Mouse (Mus musculus) midbrain, embryonic 14.5 days (tissue): ENCODE results near the gene Olfr967. TPM values are rescaled to one million over a fixed set of nuclear protein-coding genes. Genes with fewer than 3 reads are reported as not detected.

Source experiments
- ATAC-seq: fragments of 200-750 bp; cut with Nextera tagmentation; 2 replicates; pipeline ENCODE4 v1.8.0; 2017; ENCODE audit warnings: moderate number of reproducible peaks, moderate library complexity; ENCODE audit not compliant: low FRiP score, low TSS enrichment
- DNase-seq: peaks from one replicate; pipeline ENCODE4 v3.0.0-alpha.2; 2015
- H3K27ac ChIP-seq: fragments of 300-500 bp; sonication (generic); replicated peaks from 2 replicates; pipeline ENCODE4 v1.5.1; 2014; ENCODE audit warnings: mild to moderate bottlenecking, low read depth, low read length, moderate library complexity
- H3K27me3 ChIP-seq: fragments of 300-500 bp; sonication (generic); 2 replicates; pipeline ENCODE4 v1.6.1; 2014; ENCODE audit warnings: low read length, control low read depth, mixed read lengths; ENCODE audit not compliant: control insufficient read depth, insufficient read depth
- H3K36me3 ChIP-seq: fragments of 300-500 bp; sonication (generic); 2 replicates; pipeline ENCODE4 v1.6.1; 2014; ENCODE audit warnings: low read length, control low read depth; ENCODE audit not compliant: control insufficient read depth, insufficient read depth
- H3K4me1 ChIP-seq: fragments of 300-500 bp; sonication (generic); 2 replicates; pipeline ENCODE4 v1.6.1; 2014; ENCODE audit warnings: mild to moderate bottlenecking, antibody characterized with exemption, low read length, control low read depth; ENCODE audit not compliant: control insufficient read depth, insufficient read depth
- H3K4me2 ChIP-seq: fragments of 300-500 bp; sonication (generic); 2 replicates; pipeline ENCODE4 v1.6.1; 2014; ENCODE audit warnings: mild to moderate bottlenecking, low read length, moderate library complexity
- H3K4me3 ChIP-seq: fragments of 300-500 bp; sonication (generic); replicated peaks from 2 replicates; pipeline ENCODE4 v1.5.1; 2014; ENCODE audit warnings: low read depth, low read length
- H3K9ac ChIP-seq: fragments of 300-500 bp; sonication (generic); replicated peaks from 2 replicates; pipeline ENCODE4 v1.6.1; 2014; ENCODE audit warnings: mild to moderate bottlenecking, low read length, moderate library complexity
- H3K9me3 ChIP-seq: fragments of 300-500 bp; sonication (generic); 2 replicates; pipeline ENCODE4 v1.6.1; 2016; ENCODE audit warnings: low read length, control low read depth, mixed read lengths; ENCODE audit not compliant: control insufficient read depth
- WGBS: fragments of 180-500 bp; shearing (Covaris S2); extraction: QIAGEN DNeasy Blood & Tissue Kit; methylation state at CpG from one replicate; pipeline ENCODE4 v1.1.7; 2014; 5-methylcytosine and 5-hydroxymethylcytosine counted together
- polyA plus RNA-seq: library from polyadenylated mRNA; unstranded; fragments of >200 nt; fragmentation: Nextera tagmentation; extraction: Ambion mirVana; gene quantifications from 2 replicates; pipeline ENCODE4 v1.2.1, GENCODE M21; 2014

Gene Olfr967
- polyA plus RNA-seq, 1 experiment from 2014 or later, result not detected

DNA sequence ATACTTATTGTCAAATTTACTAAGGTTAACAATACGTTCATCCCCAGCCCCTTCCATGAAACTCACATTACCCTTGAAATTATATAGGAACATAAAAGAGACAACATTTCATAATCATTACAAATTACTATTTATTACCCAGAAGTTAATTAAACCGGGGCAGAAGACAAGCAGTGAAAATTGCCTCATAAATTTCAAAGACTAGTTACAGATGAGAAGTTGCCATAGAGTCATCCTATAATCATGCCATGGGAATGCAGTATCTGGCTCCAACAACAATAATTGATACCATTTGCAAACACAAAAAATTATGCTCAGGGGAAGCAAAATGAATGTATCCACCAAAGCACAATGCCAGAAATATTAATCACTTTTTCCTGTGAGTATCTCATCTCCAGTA, 44.5 kb downstream of the Olfr967 start, which contains the start of gene Olfr969:
Olfr969 (plus strand) TSS at position 388 of the 400 bp plus-strand sequence.
- Histone ChIP-seq H3K4me1 (no peaks in the 10 kb centered on the region), H3K4me2 (no peak within 1 kb of the TSS), H3K4me3 (no peak within 1 kb of the TSS), H3K36me3 (no peaks in the 10 kb centered on the region), H3K9me3 (no peaks in the 10 kb centered on the region), H3K9ac (no peak within 1 kb of the TSS), H3K27me3 (no peaks in the 10 kb centered on the region), H3K27ac (no peak within 1 kb of the TSS)
- ATAC-seq (no peak), DNase-seq (no peak)
- 71% methylated on average over 2 of the region's 2 CpGs for WGBS

Other genes starting within 250 kb of the Olfr967 start
- not detected in 2 replicates for gene Olfr957, start 230.4 kb upstream of the Olfr967 start, polyA plus RNA-seq
- gene Olfr958, start 192.2 kb upstream of the Olfr967 start, polyA plus RNA-seq, result not detected in 2 replicates
- not detected in 2 replicates for gene Olfr959, start 170.7 kb upstream of the Olfr967 start, polyA plus RNA-seq
- gene AW551984, start 141.8 kb upstream of the Olfr967 start, polyA plus RNA-seq, result 127 and 131 TPM in 2 replicates
- gene Olfr148, start 135.6 kb upstream of the Olfr967 start, polyA plus RNA-seq, result not detected in 2 replicates
- not detected in 2 replicates for gene Olfr960, start 124.9 kb upstream of the Olfr967 start, polyA plus RNA-seq
- gene Olfr961, start 101.2 kb upstream of the Olfr967 start, polyA plus RNA-seq, result not detected in 2 replicates
- not detected in 2 replicates for gene Olfr963, start 79.0 kb upstream of the Olfr967 start, polyA plus RNA-seq
- gene Olfr149, start 39.1 kb upstream of the Olfr967 start, polyA plus RNA-seq, result 0.12 TPM in 1 of 2 replicates, not detected in the other
- not detected in 2 replicates for gene Olfr965, start 34.9 kb upstream of the Olfr967 start, polyA plus RNA-seq
- not detected in 2 replicates for gene Olfr150, start 15.3 kb upstream of the Olfr967 start, polyA plus RNA-seq
- gene Olfr968, start 37.0 kb downstream of the Olfr967 start, polyA plus RNA-seq, result not detected in 2 replicates
- not detected in 2 replicates for gene Olfr969, start 44.7 kb downstream of the Olfr967 start, polyA plus RNA-seq
- gene Olfr970, start 62.6 kb downstream of the Olfr967 start, polyA plus RNA-seq, result not detected in 2 replicates
- not detected in 2 replicates for gene Olfr971, start 90.6 kb downstream of the Olfr967 start, polyA plus RNA-seq
- gene Olfr972, start 120.2 kb downstream of the Olfr967 start, polyA plus RNA-seq, result not detected in 2 replicates
- gene Olfr229, start 161.1 kb downstream of the Olfr967 start, polyA plus RNA-seq, result not detected in 2 replicates
- gene Olfr974, start 191.3 kb downstream of the Olfr967 start, polyA plus RNA-seq, result not detected in 2 replicates
- gene Olfr975, start 205.8 kb downstream of the Olfr967 start, polyA plus RNA-seq, result not detected in 2 replicates
- gene Olfr976, start 214.9 kb downstream of the Olfr967 start, polyA plus RNA-seq, result not detected in 2 replicates
- not detected in 2 replicates for gene Olfr978, start 245.9 kb downstream of the Olfr967 start, polyA plus RNA-seq